Mouse (Mus musculus): ENCODE data around the gene Ctse.

- no peak for TF ChIP-seq POLR2A (IDR thresholded peaks at IDR 0.05; ENCODE audit: extremely low read depth, insufficient read depth, low read length)
- no peak for TF ChIP-seq CTCF (IDR thresholded peaks at IDR 0.05; ENCODE audit: low read depth, low read length)
Measured at GRCm38 (mm10) chr1:131606719-131607118, 31.4 kb upstream of the Ctse start.
